Mouse (Mus musculus) inflammation-experienced regulatory T-cells, adult 6 months (primary cell): ENCODE measurements around the gene Clec2h. TPM values are rescaled to one million over a fixed set of nuclear protein-coding genes. Genes with fewer than 3 reads are reported as not detected.
"Not testable (repeated sequence)": the region's sequence is repeated elsewhere in the genome, so short reads cannot be mapped to it uniquely, and the experiment has no call there.

Experiments used
- ATAC-seq: one replicate; pipeline ENCODE4 v1.8.0; 2017
- polyA plus RNA-seq, 3 experiments: library from polyadenylated mRNA; unstranded; fragments of 100-300 nt; shearing (Covaris generic); gene quantifications; one replicate each; pipeline ENCODE4 v1.2.1; 2017

Clec2h gene
- not detected for polyA plus RNA-seq

DNA sequence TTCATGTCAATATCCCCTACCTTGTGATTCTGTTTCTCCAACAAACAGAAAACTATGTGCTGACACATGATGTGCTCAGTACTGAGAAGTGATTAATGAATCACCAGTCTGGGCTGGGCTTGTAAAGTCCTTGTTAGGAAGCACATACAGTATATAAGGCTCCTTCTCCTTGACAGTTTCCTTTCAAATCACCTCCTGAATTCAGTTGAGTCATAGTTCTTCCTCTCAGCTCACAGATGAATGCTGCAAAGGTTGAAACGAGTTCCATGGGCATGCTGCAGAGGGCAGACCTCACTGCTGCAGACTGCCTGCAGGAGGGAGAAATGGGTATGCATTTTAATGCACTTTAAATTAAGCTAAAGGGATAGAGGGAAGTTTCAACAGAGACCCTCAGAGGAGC is at the start of gene Clec2h:
Gene Clec2h (plus strand): TSS at position 180 of the 400 bp plus-strand sequence.
- ATAC-seq = no peak

DNA sequence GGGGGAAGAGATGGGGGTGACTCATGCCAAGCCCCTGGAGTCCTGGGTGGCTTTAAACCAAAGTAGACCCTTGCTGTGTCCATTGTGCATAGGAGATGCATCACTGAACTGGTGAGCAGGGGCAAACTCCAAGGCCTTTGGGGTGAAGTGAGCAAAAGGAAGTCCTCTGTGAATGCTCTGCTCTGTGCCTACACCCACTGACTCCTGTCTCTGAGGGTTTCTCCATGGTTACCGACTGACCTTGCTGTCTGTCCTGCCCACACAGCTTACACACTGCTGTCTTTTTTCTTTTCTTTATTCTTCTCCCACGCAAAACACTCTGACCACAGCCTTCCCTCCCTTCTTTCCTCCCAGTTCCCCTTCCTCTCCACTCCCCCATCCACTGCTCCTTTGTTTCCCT is 39.5 kb upstream of the Clec2h start:
- ATAC-seq = no peak

- ATAC-seq = not testable (repeated sequence)
Measured at GRCm38 (mm10) chr6:128623433-128623832, 38.8 kb upstream of the Clec2h start, which contains the start of gene Klrb1a. Klrb1a (minus strand) TSS chr6:128623533.

GRCm38 (mm10) chr6:128624425-128624824 is 37.8 kb upstream of the Clec2h start:
- ATAC-seq = no peak

- ATAC-seq = not testable (repeated sequence)
Measured at GRCm38 (mm10) chr6:128625246-128625645, 36.9 kb upstream of the Clec2h start.

DNA sequence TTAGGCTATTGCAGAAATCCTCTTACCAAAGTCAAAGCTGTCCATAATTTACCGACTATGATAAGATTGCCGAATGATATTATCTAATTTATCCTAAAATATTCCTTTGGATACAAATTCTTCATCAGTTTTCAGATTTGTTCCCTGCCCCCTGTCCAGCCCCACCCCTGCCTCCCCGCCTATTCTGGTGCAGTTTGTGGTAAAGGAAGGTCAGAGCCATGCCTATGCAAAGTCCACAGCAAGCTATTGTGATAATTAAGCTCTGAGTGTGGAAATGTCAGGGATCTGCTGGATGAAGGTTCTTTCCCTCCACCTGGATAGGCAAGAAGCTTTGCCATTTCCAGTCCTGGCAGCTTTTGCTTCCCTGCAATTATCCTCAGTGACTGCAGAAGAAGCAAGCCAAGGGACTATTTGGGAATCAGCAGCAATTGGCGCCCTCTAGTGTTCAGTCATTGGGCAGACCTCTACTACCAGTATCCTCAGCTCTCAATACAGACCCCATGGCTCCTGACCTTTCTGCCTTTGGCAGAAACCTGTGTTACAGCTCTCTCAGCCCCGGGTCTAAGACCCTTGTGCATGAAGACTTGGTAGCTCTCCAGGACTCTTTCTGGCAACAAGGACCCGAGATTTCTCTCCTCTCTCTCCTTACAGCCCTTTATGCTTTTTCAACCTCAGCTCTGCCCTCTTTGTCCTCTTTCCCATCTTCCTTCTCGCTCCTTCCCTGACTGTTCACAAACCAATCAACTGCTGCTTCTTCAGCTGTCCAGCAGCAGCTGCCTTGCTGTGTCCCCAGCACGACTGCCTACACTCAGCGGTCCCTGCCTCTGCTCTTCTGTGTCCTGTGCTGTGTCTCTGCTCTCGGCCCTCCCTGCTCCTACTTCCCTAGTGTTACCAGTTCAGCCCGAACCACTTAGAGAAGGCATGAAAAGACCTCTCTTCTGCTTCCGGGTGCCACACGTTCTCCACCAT is 32.1 kb upstream of the Clec2h start:
- not testable (repeated sequence) for ATAC-seq

DNA sequence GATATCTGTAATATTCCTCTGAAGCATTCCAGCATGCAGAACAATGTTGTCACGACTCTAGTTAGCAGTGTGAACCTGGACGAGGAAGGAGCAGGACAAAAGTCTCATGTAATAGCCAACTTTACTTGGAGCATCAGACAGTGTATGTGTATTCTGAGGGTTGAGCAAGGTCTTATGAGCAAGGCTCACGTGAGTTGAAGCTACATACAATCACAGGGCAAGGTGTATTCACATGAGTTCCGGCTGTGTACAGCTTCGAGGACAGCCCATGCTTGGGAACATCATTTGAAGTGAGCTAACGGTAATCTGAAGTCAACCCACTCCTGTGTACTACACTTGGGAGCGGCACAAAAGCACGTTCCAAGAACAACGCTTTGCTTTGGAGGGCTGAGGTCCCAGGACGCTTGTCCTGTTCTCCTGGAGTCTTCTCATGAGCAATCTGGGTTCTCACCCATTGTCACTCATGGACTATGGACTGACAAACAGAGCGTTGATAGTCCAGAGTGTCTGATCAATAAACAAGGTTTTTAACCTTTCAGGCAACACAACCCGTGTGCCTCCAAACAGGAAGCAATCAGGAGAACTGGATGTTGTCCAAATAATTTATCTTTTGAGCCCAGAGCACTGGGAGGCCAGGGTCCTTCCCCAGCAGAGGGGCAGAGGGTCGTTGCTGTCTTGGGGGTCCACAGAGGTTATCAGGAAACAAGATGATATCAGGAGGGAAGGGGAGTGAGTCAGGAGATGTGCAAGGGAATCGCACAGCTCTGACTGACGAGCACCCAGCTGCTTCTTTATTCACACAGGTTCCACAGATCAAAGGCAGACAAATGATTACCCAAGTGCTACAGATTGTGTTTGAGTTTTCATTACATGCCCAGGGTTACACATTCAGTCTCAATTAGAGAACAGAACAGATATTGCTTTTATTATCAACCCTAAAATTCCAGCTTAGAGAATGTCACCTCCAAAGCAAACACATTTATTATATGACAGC is 31.0 kb upstream of the Clec2h start:
- ATAC-seq = not testable (repeated sequence)

GRCm38 (mm10) chr6:128640673-128641072 is 21.5 kb upstream of the Clec2h start:
- no peak for ATAC-seq

DNA sequence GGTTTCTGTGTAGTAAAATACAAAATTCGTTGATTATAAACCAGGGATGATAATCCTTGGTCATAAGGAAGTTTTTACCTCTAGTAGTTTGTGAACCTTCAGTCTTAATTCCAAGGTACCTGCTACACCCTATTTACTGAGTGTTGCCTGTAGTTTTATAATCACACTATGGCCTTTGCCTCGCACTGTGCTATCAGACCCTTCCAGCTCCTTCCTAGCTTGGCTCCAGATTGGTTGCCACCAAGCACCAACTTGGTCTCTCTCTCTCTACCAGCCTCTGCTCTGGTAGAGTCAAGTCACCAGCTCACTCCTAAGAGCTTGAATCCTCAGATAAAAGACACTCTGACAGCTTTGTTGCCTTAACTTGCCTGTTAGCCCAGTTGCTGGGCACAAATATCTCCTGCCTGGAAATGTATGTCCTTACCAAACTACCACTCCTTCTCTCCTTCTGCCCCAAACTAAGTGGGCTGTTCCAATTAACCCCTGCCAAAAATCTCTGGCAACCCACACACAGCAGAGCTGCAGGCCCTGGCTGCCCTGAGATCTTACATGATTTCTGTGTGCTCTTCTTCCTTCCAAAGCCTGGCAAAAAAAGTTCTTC is 21.0 kb upstream of the Clec2h start:
- ATAC-seq = no peak

GRCm38 (mm10) chr6:128643999-128644398 is 18.2 kb upstream of the Clec2h start:
- no peak for ATAC-seq

DNA sequence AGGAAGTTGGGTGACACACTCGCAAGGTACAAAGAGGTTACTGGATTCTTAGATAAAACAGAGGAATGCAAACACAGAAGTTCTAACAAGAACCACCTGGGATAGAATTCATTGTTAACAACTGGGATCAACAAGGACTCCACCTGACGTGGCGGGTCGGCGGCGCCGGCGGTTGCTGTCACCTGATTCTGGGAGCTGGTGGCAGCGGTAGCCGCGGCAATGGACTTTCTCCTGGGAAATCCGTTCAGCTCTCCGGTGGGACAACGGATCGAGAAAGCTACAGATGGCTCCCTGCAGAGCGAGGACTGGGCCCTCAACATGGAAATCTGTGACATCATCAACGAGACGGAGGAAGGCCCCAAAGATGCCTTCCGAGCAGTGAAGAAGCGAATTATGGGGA is 17.5 kb upstream of the Clec2h start:
- ATAC-seq = not testable (repeated sequence)

GRCm38 (mm10) chr6:128645708-128646107 is 16.5 kb upstream of the Clec2h start:
- not testable (repeated sequence) for ATAC-seq

- no peak for ATAC-seq
Measured at GRCm38 (mm10) chr6:128649681-128650080, 12.5 kb upstream of the Clec2h start.

DNA sequence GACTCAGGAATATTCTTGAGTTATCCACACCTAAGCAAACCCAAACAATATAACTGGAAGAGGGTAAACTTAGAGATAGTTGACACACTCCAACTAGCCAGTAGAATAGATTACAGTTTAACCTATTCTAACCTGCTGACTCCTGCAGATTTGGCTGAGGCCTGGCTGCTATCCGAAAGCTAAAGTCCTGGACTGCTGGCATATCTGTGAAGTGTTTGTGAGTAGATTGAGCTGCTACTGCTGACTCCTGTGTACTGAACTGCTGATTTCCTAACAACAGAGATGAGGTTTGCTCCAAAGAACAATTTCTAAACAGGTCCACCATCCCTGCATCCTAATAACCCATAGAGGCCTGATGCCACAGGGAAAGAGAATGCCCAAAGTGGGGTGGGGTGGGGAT is 12.0 kb upstream of the Clec2h start:
- ATAC-seq = no peak

DNA sequence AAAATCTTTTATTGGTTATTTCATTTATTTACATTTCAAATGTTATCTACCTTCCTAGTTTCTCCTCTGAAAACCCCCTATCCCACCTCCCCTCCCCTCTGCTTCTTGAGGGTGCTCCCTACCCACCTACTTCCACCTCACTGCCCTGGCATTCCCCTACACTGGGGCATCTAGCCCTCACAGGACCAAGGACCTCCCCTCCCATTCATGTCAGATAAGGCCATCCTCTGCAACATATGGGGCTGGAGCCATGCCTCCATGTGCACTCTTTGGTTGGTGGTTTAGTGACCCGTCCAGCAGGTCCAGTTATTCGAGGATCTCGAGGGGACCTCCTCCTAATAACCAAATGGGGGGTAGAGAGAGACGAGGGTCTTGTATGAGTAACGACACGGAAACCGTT is 11.4 kb upstream of the Clec2h start:
- ATAC-seq = not testable (repeated sequence)

DNA sequence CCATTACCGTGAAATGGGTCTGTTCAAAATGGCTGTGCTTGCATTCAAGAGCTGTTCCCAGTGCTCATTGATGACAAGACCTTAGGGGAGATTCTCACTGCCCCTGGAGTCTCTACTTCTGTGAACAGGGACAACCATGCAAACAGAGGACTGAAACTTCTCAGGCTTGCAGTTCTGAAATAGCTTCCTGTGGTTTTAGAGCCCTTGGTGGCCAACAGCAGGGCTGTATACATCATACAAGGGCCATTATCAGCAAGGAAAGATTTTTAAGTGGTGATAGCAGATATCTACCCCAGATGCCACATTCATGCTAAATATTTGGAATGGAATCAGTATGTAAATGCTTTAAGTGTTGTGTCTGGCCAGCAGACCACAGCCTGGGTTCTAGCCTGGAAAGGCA is 9.2 kb upstream of the Clec2h start:
- no peak for ATAC-seq

DNA sequence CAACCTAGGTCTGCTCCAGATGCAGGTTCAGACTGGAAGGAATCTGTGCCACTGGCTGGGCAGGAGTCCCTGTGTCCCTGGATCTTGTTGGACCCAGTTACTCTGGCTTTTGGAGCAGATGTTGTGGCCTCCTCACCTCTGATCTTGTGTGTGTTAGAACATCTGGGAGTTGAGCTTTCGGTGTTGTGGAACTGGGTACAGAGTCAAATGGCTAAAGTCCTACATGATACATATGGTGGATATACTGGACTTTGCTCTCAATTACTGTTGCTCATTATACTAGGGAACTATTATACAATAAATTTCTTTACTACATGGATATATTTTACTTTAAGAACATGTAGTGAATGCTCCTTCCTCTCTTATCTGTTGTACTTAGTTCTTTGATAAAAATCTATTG is 936 bp upstream of the Clec2h start:
- no peak for ATAC-seq

DNA sequence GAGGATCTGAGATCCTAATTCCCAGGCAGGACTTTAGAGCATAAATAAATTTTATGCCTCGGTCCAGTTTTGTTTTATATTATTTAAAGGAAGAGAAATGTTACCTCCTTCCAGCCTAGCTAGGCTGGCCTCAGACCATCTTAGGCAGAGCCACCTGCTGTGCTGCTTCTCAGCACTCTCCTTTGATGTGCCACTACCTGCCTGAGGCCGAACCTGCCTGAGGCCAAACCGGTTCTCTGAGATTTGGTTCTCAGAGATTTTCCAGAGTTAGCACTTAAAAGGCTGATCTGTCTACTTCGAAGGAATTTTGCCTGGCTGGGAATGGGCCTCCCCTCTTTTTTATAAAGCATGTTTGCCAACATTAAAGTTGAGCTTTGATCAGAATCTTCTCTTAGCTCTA is 7.8 kb downstream of the Clec2h start:
- no peak for ATAC-seq

DNA sequence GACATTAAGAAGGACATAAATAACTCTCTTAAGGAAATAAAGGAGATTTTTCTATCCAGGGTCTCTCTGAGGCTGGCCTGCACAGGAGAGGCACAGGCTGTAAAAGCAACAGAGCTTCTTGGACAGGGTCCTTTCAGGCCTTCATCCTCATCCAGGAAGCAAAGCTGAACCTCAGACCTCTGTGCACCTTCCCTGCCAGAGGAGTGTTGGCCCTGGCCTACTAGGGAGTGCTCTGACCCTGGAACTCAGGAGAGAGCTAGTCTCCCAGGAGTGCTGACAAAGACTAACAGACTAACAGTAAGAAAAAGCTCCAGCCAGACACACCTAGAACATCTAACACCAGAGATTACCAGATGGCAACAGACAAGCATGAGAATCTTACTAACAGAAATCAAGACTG is 17.4 kb downstream of the Clec2h start:
- no peak for ATAC-seq

DNA sequence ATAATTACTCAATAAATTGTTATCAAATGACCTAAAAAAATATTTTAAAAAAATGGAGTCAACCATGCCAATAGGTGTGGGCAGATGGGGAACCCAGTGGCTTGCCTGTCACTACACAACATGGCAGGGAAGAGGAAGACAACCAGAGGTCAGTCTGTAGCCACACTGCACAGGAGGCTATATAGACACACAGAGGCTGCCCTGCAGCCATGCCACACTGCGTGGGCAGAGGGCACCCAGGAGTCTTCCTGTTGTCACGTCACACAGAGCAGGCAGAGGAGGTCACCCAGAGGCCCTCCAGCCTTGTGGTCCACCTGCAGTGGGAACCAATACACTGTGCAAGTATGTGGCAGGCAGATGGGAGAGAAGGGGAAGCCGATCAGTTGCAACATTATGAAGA is 39.5 kb downstream of the Clec2h start:
- no peak for ATAC-seq

- ATAC-seq = no peak
Measured at GRCm38 (mm10) chr6:128722959-128723358, 60.8 kb downstream of the Clec2h start, which contains the start of gene Klrb1. Klrb1 (minus strand) TSS chr6:128723059.
